Mouse (Mus musculus): ENCODE measurements around the gene Irf3. TPM values are rescaled to one million over a fixed set of nuclear protein-coding genes. Genes with fewer than 3 reads are reported as not detected.
A peak's percentile ranks its signal among the peaks of the same experiment; 100 is the strongest.

The Irf3 gene
- polyA plus RNA-seq, 2 experiments: 32.1 to 41.0 TPM

- H3K36me3 ChIP-seq (replicated peaks; ENCODE audit: control insufficient read depth, insufficient read depth, low read depth): no peaks in the 10 kb centered on the region
- no peak overlapping the region for H3K4me3 ChIP-seq (ENCODE audit: insufficient read depth in 1 of 2, low read depth in 2 of 2, low read length in 2 of 2)
- no peaks in the 10 kb centered on the region for H3K9me3 ChIP-seq (ENCODE audit: control insufficient read depth, low read length)
- H3K4me2 ChIP-seq (ENCODE audit: low read depth): no peak overlapping the region
- 85% methylated on average over 13 of the region's 13 CpGs for WGBS (ENCODE audit: insufficient replicate concordance)
- no peak for ATAC-seq (ENCODE audit: insufficient read depth)
- TF ChIP-seq EP300 (IDR thresholded peaks at IDR 0.05; ENCODE audit: low read depth) (no peak), CTCF (IDR thresholded peaks at IDR 0.05; ENCODE audit: low read depth) (no peak)
- peaks cover 0 to 10% of the 10 kb centered on the region in 2 experiments; a peak in 2 of 4 replicates for H3K4me1 ChIP-seq (replicated peaks; ENCODE audit: control insufficient read depth in 2 of 2, insufficient read depth in 2 of 2, low read length in 1 of 2)
- DNase-seq (ENCODE audit: low read depth in 3 of 3, low spot score in 3 of 3): no peak
- no peaks in the 10 kb centered on the region for H3K27me3 ChIP-seq (ENCODE audit: control insufficient read depth, insufficient read depth, low read length)
- no peak overlapping the region for H3K27ac ChIP-seq
- no peak overlapping the region for H3K9ac ChIP-seq (replicated peaks)
These were observed 32.5 kb upstream of the Irf3 start for GRCm38 (mm10) chr7:44964990-44965389.

DNA sequence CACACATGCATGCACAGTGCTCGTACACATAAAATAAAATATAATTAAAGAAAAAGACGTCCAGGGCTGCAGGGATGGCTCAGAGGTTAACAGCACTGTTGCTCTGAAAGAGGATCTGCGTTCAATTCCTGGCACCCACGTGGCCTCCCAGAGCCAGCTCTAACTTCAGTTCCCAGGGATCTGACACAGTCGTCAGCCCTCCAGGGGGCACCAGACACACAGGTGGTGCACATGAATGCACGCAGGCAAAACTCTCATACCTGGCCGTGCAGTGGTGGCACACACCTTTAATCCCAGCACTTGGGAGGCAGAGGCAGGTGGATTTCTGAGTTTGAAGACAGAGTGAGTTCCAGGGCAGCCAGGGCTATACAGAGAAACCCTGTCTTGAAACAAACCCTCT, 31.5 kb upstream of the Irf3 start:
- DNase-seq (ENCODE audit: low read depth in 3 of 3, low spot score in 3 of 3) (no peak), ATAC-seq (ENCODE audit: insufficient read depth) (no peak)
- H3K4me2 ChIP-seq (ENCODE audit: low read depth): no peak overlapping the region
- no peak overlapping the region for H3K4me3 ChIP-seq (ENCODE audit: insufficient read depth in 1 of 2, low read depth in 2 of 2, low read length in 2 of 2)
- TF ChIP-seq CTCF (IDR thresholded peaks at IDR 0.05; ENCODE audit: low read depth): peak; percentile 56; the same call in 1 of the 2 replicates
- TF ChIP-seq EP300 (IDR thresholded peaks at IDR 0.05; ENCODE audit: low read depth): no peak
- no peaks in the 10 kb centered on the region for H3K9me3 ChIP-seq (ENCODE audit: control insufficient read depth, low read length)
- no peaks in the 10 kb centered on the region for H3K36me3 ChIP-seq (replicated peaks; ENCODE audit: control insufficient read depth, insufficient read depth, low read depth)
- no peak overlapping the region for H3K27ac ChIP-seq
- H3K9ac ChIP-seq (replicated peaks): no peak overlapping the region
- H3K27me3 ChIP-seq (ENCODE audit: control insufficient read depth, insufficient read depth, low read length): no peaks in the 10 kb centered on the region
- peaks cover 2 to 17% of the 10 kb centered on the region in 2 experiments; a peak in 2 of 4 replicates for H3K4me1 ChIP-seq (replicated peaks; ENCODE audit: control insufficient read depth in 2 of 2, insufficient read depth in 2 of 2, low read length in 1 of 2)
- WGBS (ENCODE audit: insufficient replicate concordance): 57% methylated on average over 7 of the region's 7 CpGs

DNA sequence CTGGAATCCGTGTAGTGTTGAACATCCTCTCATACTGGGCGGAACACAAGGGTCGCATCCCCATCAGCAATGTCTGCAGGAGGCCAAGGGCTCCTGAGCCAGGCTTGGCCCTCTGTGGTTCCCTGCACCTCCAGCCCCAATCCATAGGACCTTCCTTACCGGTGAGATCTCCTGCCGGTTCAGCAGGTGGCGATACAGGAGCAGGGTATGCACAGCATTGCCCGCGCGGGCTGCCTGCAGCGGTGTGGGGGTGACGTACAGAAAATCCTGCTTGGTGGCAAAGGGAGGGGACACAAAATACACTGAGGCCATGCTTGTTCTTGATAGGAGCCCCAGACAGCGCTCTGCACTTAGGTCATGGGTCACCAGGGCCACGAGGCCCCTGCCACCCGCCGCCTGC, 30.8 kb upstream of the Irf3 start:
- no peaks in the 10 kb centered on the region for H3K36me3 ChIP-seq (replicated peaks; ENCODE audit: control insufficient read depth, insufficient read depth, low read depth)
- no peaks in the 10 kb centered on the region for H3K27me3 ChIP-seq (ENCODE audit: control insufficient read depth, insufficient read depth, low read length)
- DNase-seq (ENCODE audit: low read depth in 3 of 3, low spot score in 3 of 3) (no peak), ATAC-seq (ENCODE audit: insufficient read depth) (no peak)
- H3K4me3 ChIP-seq (ENCODE audit: insufficient read depth in 1 of 2, low read depth in 2 of 2, low read length in 2 of 2): no peak overlapping the region
- H3K4me2 ChIP-seq (ENCODE audit: low read depth): no peak overlapping the region
- H3K4me1 ChIP-seq (replicated peaks; ENCODE audit: control insufficient read depth in 2 of 2, insufficient read depth in 2 of 2, low read length in 1 of 2): peaks cover 6 to 19% of the 10 kb centered on the region in 2 experiments; a peak in 3 of 4 replicates
- no peaks in the 10 kb centered on the region for H3K9me3 ChIP-seq (ENCODE audit: control insufficient read depth, low read length)
- 58% methylated on average over 15 of the region's 15 CpGs for WGBS (ENCODE audit: insufficient replicate concordance)
- no peak overlapping the region for H3K27ac ChIP-seq
- TF ChIP-seq CTCF (IDR thresholded peaks at IDR 0.05; ENCODE audit: low read depth) (peak; percentile 42), EP300 (IDR thresholded peaks at IDR 0.05; ENCODE audit: low read depth) (no peak)
- no peak overlapping the region for H3K9ac ChIP-seq (replicated peaks)

DNA sequence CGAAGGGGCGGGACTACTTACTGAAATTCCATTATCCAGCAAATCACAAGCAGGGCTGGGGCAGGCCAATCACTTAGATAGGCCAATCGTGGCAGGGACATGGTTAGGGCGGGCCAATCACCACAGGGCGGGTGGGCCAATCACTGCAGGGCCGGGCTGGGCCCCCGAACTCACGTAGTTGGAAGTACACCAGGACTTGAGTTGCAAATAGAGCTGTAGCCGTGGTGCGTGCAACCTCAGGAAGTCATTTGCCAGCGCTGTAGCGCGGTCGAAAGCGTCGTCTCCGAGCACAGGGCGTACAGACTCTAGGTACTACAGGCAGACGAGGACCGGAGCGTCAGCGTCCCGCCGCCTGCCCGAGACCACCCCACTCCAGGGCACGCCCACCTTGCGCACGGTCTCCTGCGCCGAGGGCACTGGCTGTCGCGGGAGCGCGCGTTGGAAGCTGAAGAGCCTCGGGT, 27.2 kb upstream of the Irf3 start:
- TF ChIP-seq EP300 (IDR thresholded peaks at IDR 0.05; ENCODE audit: low read depth): no peak
- TF ChIP-seq CTCF (IDR thresholded peaks at IDR 0.05; ENCODE audit: low read depth): no peak
- DNase-seq (ENCODE audit: low read depth in 3 of 3, low spot score in 3 of 3): peak; percentile 61 to 71 (median 69)
- Histone ChIP-seq H3K36me3 (replicated peaks; ENCODE audit: control insufficient read depth, insufficient read depth, low read depth) (no peaks in the 10 kb centered on the region), H3K4me3 (ENCODE audit: insufficient read depth in 1 of 2, low read depth in 2 of 2, low read length in 2 of 2) (peak overlapping the region; percentile 56 to 70), H3K27ac (no peak overlapping the region), H3K4me1 (replicated peaks; ENCODE audit: control insufficient read depth in 2 of 2, insufficient read depth in 2 of 2, low read length in 1 of 2) (peaks cover 13 to 23% of the 10 kb centered on the region in 2 experiments), H3K27me3 (ENCODE audit: control insufficient read depth, insufficient read depth, low read length) (no peaks in the 10 kb centered on the region), H3K4me2 (ENCODE audit: low read depth) (peak overlapping the region; percentile 81), H3K9me3 (ENCODE audit: control insufficient read depth, low read length) (no peaks in the 10 kb centered on the region), H3K9ac (replicated peaks) (peak overlapping the region; percentile 35)
- under 1% methylated on average over 36 of the region's 36 CpGs for WGBS (ENCODE audit: insufficient replicate concordance)
- peak; percentile 85 for ATAC-seq (ENCODE audit: insufficient read depth)

GRCm38 (mm10) chr7:44971142-44971541, 26.3 kb upstream of the Irf3 start:
- peak overlapping the region; percentile 81 for H3K4me2 ChIP-seq (ENCODE audit: low read depth)
- TF ChIP-seq EP300 (IDR thresholded peaks at IDR 0.05; ENCODE audit: low read depth): no peak
- DNase-seq (ENCODE audit: low read depth in 3 of 3, low spot score in 3 of 3): no peak
- H3K36me3 ChIP-seq (replicated peaks; ENCODE audit: control insufficient read depth, insufficient read depth, low read depth): no peaks in the 10 kb centered on the region; the same call in 1 of the 2 replicates
- H3K9ac ChIP-seq (replicated peaks): no peak overlapping the region
- H3K9me3 ChIP-seq (ENCODE audit: control insufficient read depth, low read length): no peaks in the 10 kb centered on the region
- WGBS (ENCODE audit: insufficient replicate concordance): 53% methylated on average over 7 of the region's 7 CpGs
- H3K27ac ChIP-seq: no peak overlapping the region
- no peak overlapping the region for H3K4me3 ChIP-seq (ENCODE audit: insufficient read depth in 1 of 2, low read depth in 2 of 2, low read length in 2 of 2)
- no peaks in the 10 kb centered on the region for H3K27me3 ChIP-seq (ENCODE audit: control insufficient read depth, insufficient read depth, low read length)
- ATAC-seq (ENCODE audit: insufficient read depth): no peak
- H3K4me1 ChIP-seq (replicated peaks; ENCODE audit: control insufficient read depth in 2 of 2, insufficient read depth in 2 of 2, low read length in 1 of 2): peaks cover 13 to 26% of the 10 kb centered on the region in 2 experiments

Data from liver, embryonic 14.5 days (tissue).